Mouse (Mus musculus): Measurements from ENCODE around the gene Rpf2.

Rpf2 gene

GRCm38 (mm10) chr10:40247166-40247716 lies 405 bp upstream of the Rpf2 start:
- no peak for DNase-seq

GRCm38 (mm10) chr10:40237826-40238225 lies 9.0 kb downstream of the Rpf2 start:
- no peak for DNase-seq

- DNase-seq = no peak
Measured at GRCm38 (mm10) chr10:40233241-40233640, 13.6 kb downstream of the Rpf2 start.

- DNase-seq = no peak
Measured at GRCm38 (mm10) chr10:40232442-40232841, 14.4 kb downstream of the Rpf2 start.

GRCm38 (mm10) chr10:40229725-40230124 lies 17.1 kb downstream of the Rpf2 start:
- no peak for DNase-seq

GRCm38 (mm10) chr10:40227660-40228303 lies 19.1 kb downstream of the Rpf2 start:
- DNase-seq = no peak

GRCm38 (mm10) chr10:40218874-40219273 lies 28.0 kb downstream of the Rpf2 start:
- DNase-seq = no peak

GRCm38 (mm10) chr10:40212443-40213169 lies 34.2 kb downstream of the Rpf2 start:
- peak; percentile 78 for DNase-seq

- DNase-seq = no peak
Measured at GRCm38 (mm10) chr10:40195001-40195400, 51.8 kb downstream of the Rpf2 start.

- no peak for DNase-seq
Measured at GRCm38 (mm10) chr10:40192010-40192935, 54.6 kb downstream of the Rpf2 start.

GRCm38 (mm10) chr10:40191338-40191979 lies 55.4 kb downstream of the Rpf2 start:
- DNase-seq = no peak

- DNase-seq = no peak
Measured at GRCm38 (mm10) chr10:40190871-40191270, 56.0 kb downstream of the Rpf2 start.

- DNase-seq = no peak
Measured at GRCm38 (mm10) chr10:40189689-40190088, 57.1 kb downstream of the Rpf2 start.

- DNase-seq = no peak
Measured at GRCm38 (mm10) chr10:40188831-40189230, 58.0 kb downstream of the Rpf2 start.

- no peak for DNase-seq
Measured at GRCm38 (mm10) chr10:40185956-40186355, 60.9 kb downstream of the Rpf2 start.

GRCm38 (mm10) chr10:40180011-40180410 lies 66.8 kb downstream of the Rpf2 start:
- DNase-seq = no peak

- no peak for DNase-seq
Measured at GRCm38 (mm10) chr10:40179142-40179541, 67.7 kb downstream of the Rpf2 start.

- no peak for DNase-seq
Measured at GRCm38 (mm10) chr10:40177323-40177962, 69.4 kb downstream of the Rpf2 start.

All from cerebellum, adult 11 months (tissue).